Mouse (Mus musculus) lung, postnatal 14 days (tissue): ENCODE measurements around the gene Prr14l.
"Not testable (repeated sequence)": the region's sequence is repeated elsewhere in the genome, so short reads cannot be mapped to it uniquely, and the experiment has no call there.

Source experiments
- DNase-seq: peaks from one replicate; pipeline ENCODE4 v3.0.0; 2021

The Prr14l gene

DNA sequence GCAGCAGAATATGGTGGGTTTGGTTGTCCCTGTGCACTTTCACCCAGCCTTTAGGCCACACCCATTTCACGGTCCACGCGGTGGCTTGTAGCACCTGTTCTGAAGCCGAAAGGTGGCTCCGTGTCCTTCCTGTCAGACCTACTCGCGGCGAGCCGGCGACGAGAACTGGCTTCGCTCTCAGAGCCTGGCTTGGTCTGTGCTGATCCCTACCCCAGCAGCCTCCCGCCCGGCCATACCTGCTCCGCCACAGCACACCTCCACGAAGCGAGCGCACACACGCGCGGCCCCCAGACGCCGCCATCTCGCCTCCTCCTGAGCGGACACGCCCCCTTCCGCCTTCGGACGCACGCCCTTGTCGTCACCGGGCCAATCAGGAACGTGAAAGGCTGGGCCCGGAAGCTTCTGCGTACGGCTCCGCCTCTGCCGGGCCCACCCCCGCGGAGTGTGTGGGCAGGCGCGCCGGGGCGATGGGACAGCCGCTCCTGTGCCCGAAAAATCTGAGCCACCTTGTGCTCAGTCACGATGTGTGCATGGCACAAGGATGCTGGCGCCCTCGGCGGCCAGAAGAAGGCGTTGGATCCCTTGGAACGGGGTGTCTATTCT, 68.6 kb downstream of the Prr14l start, which contains the start of gene Pisd:
TSS of gene Pisd (minus strand) at position 334 of the 603 bp plus-strand sequence.
- DNase-seq: peak; percentile 95

DNA sequence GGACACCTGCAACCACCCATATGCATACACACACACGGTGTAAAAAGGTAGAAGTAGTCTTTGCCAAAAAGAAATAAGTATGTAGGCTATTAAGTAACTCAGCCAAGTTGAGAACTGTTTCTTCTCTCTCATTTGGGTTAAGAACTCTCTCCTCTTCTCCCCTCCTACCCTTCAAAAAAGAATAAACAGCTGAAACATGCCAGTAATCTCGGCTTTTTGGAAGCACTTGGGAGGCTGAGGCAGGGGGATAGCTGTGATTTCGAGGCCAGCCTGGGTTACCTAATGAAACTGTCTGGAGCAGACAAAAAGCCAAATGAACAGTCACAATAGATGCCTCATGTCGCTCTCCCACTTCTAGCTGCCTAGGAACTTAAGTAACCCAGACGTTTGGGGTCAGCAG, 69.3 kb downstream of the Prr14l start:
- DNase-seq: no peak

DNA sequence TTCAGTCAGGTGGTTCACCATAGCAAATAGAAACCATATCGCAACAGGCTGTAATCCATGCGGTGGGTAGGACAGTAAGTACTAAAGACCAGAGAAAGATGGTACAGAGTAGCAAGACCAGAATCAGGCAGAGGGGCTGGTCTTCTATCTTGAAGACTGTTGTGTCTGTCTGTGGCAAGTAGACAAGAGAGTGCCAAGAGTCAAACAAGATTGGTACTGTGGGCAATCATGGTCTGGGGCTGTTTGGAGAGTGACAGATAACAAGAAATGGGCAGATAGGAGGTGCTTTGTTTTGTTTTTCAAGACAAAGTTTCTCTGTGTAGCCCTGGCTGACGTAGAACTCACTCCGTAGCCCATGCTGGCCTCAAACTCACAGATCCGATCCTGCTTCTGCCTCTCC, 72.5 kb downstream of the Prr14l start:
- no peak for DNase-seq

DNA sequence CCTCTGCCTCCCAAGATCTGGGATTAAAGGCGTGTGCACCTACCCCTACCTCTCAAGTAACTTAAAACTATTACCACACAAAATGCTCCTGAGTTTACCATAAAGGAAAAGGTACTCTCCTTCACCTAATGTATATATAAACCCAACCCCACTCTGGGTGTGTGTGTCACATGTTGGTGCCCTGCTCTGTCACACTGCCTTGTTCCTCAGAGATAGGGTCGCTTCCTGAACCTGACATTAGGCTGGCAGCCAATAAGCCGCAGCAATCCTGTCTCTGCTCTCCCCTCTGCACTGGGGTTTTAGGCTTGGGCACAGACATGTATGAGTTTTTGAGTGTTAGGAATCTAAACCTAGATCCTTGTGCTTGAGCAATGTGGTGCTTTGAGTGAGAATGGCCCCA, 75.9 kb downstream of the Prr14l start:
- DNase-seq: no peak

DNA sequence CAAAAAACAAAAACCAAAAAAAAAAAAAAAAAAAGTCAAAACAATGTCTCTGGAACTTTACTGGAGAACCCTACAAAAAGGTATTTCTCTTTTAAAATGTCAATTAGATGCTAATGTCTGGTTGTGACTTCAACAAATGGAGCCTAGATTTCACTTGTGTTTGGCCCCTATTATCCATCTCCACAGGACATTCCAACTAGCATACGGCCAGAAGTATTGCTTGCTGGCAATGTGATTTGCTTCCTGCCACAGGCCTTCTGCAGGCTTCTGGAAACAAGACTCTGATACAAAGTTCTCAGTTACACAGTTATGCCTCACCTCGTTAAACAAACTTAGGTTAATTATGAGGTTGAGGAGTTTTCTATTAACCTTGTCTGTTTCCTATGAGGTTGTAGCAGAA, 81.7 kb downstream of the Prr14l start:
- DNase-seq: no peak

DNA sequence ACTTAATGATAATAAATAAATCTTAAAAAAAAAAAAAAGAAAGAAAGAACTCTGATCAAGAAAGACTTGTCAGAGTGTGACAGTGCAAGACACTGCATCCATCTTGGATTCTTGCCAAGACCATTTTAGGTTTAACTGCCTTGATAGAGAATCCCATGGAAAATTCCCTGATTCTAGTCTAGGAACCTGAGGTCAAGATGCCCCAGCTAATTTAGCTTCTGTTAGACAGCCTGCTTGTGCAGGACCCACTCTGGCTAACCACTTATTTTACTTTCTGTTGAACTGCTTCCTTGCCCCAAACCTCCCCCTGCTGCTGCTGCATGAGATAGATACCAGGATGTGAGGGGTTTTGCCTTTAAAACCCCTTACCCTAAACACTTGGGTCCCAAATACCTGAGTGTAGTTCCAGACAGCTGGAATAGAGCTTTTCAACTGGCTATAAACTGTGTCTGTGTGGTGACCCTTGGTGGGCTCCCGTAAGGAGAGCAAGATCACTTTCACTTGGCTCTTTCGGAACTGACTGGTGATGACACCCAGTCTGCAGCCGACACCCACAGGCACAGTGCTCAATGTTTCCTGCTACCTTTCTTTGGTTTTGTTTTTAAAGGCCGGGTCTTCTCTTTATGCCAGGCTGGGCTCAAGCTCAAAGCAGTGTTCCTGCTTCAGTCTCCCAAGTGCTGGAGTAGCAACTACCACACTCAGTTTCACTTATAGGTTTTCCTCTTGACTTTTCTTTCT, 86.3 kb downstream of the Prr14l start:
- DNase-seq: no peak

DNA sequence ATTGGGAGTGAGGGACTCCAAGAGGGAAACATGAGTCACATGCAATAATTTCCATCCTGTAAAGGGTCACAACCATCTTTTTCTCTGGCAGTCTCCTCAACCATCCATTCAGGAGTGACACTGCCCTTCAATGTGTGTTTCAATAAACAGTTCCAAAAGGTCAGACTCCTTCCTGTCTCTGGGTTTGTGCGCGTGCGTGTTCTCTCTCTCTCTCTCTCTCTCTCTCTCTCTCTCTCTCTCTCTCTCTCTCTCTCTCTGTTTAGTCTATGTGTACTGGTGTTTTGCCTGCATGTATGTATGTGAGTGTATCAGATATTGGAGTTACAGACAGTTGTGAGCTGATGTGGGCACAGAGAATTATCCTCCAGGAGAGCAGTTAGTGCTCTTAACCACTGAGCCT, 87.1 kb downstream of the Prr14l start:
- DNase-seq: no peak

DNA sequence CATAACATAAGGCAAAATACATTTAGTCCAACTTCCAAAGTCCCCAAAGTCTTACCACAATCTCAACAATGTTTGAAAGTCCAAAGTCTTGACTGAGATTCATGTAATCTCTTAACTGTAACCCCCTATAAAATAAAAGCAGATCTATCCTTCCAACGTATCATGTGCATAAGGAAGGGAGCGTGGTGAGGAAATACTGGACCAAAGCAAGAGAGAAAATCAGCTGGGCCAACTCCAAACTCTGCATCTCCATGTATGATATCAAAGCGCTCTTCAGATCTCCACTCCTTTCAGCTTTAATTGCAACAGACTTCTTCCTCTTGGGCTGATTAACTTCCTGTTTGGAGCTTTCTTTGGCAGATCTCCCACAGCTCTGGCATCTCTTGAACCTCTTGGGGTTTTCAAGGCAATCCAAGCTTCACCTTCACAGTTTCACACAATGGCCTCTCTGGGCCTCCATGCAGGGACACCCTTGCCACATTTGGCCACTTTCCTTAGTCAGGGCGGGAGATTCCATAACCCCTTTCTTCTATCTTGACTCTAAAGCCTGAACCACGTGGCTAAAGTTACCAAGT, 92.4 kb downstream of the Prr14l start:
- DNase-seq: peak; percentile 25

DNA sequence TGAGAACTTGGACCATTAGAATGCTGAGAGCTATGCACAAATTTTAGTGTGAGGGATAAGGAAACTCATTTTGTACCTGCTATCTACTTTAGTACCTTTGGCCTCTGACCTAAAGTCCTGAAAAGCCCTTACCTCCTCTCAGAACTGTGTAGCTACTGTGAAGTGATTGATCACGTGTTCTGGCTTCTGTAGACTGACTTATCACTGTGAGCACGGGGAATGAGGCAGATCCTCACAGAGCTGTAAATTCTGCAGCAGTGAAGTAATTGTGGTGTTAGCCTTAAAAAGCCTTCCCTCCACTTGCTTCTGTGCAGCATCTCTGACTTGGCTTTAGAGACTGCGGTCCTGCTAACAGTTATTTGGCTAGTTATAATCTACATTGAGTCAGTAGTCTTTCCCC, 93.3 kb downstream of the Prr14l start:
- no peak for DNase-seq

DNA sequence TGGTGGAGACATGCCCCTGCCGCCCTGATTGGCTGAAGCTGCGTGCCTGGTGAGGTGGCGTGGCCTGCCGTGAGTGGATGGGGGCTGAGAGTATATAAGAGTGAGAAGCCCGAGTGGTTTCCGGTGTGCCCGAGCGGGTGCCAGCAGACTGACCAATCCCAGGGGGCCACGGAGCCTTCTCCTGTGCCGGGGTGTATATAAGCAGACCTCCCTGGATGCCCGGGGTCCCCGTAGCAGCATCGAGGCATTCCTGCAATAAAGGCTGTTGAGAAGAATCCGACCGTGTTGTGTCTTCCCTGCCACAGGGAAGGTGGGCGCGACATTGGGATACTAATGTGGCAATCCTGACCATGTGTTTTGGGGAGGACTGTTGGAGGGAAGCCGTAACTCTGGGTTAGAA, 93.7 kb downstream of the Prr14l start:
- not testable (repeated sequence) for DNase-seq

DNA sequence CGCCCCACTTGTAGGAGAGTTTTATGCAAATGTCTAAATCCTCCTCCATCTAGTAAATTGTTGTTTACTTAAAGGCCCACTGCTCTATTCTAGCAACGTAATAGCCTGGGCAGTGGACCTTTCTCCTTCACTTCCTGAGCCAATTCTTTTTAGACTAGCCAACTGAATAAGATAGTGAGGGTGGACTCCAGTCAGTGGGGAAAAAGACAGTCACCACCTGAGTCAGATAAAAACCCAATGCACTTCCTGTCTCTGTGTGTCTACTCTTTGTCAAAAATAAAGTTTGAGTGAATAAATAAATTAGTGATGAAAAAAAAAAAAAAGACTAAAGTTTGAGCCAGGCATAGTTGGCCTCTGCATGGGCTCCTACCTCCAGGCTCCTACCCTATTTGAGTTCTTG, 94.4 kb downstream of the Prr14l start:
- no peak for DNase-seq

DNA sequence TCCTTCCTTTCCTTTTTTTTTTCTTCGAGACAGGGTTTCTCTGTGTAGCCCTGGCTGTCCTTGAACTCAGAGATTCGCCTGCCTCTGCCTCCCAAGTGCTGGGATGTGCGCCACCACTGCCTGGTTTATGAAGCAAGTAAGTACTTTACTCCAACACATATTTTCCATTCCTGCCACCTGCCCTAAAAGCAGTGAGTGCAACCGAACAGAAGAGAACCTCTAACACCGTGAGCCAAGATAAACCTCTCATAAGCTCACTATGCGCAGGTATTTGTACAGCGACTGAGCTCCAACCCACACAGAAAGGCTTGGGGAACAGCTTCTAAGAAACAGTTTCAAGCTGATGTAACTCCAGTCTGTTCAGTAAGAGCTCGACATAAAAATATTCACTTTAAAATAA, 97.9 kb downstream of the Prr14l start:
- DNase-seq: no peak

DNA sequence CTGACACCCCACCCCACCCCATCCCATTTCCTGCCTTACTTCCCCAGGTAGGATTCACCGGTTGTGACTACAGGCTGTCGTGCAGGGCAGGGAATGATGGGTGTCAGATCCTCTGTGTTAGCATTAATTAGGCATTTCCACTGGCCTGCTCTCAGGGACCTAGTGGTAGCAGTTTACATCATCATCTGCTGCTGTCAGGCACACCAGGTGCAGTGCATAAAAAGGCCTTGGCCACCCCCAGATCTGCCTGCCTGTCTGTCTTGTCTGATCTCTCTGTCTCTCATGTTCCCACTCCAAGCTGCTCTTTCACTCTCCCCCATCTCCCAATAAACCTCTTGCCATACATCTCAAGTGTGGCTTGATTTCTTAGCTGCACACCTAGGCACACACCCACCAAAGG, 102.3 kb downstream of the Prr14l start:
- DNase-seq: no peak

DNA sequence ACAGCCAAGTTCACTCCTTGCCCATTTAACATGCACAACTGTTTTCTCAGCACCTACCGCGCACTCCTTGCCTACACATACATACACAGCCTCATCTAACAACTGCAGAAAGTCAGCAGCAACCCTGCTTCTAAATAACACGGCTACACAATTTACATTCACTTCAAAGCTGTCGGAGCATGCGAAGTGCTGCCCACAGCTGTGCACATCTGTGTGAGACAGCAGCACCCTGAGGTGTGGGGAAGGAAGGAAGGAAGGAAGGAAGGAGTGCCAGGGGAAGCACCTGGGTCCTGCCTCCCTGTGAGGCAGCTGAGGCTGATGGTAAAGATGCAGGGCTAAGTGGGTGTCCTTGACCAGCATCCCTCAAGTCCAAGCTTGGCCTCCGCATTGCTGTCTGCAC, 105.1 kb downstream of the Prr14l start:
- no peak for DNase-seq

DNA sequence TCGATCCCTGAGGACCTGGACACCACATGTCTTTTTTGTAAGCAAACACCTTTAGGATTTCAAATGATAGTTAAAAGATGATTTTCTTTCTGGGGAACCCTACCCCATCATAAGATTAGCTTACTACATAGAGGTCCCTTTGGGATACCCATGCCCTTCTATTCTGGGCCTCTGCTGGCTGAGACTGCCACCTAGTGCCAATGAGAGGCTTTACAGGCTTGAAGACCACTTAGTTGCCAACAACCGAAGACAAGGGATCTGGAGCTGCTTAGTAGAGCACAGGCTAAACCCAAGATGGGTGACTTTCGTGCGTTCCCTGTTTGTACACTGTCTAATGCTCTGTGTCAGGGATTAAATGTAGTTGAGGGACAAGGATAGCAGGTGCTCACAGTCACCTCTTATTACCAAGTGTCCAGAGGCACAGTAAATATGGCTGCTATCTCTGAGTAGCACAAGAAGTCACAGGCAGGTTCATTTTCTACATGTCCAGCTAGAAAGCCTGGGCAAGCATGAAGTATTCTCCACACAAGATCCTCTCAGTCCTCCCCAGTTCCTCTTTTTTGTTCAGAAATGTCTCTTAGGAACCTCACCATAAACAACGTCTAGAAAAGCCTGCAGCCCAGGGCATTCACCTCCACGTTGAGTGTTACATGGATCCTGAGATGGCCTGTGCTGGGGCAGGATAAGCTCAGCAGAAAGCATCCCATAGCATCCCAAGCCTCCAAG, 106.2 kb downstream of the Prr14l start:
- peak; percentile 68 for DNase-seq

DNA sequence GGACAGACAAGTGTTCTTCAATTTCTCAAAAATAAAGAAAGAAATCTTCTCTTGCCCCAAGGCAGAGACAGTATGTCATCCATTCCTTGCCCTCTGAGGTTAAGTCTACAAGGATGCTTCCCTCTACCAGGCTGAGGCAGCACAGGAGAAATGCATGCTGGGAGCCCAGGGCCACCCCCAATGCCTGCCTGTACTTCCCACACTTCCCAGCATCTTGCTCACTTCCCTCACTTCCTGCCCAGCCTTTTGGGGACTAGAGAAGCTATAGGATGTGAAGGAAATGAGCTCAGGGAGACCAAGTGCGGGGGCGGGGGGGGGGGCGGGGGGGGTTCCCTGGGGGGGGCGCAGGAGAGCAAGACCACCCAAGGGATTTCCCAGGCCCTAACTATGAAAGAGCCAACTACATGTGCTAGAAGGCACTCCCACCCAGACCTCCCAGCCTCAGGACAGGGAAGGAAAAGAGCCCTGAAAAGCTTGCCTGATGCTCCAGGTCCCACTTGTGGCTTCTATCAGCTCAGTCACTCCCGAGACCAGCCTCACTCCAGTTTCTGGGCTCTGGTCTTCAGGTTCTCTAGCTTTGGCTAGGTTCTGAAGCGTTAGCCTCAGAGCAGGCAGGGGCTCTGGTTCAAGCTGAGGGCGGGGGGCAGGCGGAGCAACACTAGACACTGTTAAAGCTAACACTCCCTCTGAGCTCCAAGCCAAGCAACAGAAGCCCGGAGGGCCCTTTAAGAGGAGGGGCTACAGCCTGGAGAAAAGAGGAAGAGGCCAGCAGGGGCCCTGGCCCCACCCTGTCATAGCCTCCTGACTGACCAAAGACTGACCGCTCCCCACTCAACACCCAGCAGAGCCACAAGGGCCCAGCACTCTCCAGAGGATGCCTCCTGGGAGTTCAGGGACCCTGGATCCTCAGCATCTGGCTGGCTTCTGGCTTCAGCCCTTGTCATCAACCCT, 108.1 kb downstream of the Prr14l start:
- peak; percentile 85 for DNase-seq

DNA sequence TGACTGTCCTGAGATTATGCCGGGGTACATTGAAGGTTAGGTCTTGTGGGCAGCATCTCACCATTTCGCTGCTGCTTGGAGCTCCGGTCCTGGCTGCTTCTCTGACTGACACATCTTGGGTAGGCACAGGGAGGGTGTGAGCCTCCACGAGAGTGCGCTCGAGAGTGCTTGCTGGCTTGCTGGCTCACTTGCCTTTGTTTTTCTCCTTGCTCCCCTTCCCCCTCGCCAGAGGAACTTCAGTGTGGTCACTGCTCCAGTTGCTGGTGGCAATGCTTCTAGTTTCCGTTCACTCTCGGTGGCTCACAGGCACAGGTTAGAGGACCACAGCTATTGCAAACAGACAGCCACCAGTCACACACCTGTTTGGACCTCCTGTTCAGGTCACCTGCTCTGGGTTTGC, 111.9 kb downstream of the Prr14l start:
- DNase-seq: peak; percentile 49

DNA sequence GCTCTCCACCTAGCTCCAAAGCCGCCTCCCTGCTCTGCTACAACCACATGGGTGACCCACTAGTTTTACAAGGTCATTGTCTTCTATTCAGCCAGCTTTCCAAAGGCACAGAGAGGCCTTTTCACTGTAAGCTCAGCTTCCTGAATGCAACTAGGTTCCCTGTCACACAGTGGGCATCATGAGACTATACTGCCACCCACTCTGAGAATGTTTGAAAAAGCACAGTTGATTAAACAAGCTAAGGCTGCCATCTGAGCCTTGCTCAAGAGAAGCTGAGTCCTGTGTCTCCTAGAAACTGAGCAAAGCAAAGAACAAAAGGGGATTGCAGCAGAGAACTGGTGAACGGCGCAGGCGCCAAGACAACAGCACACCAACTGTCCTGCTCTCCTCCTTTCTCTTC, 112.7 kb downstream of the Prr14l start:
- DNase-seq: not testable (repeated sequence)

DNA sequence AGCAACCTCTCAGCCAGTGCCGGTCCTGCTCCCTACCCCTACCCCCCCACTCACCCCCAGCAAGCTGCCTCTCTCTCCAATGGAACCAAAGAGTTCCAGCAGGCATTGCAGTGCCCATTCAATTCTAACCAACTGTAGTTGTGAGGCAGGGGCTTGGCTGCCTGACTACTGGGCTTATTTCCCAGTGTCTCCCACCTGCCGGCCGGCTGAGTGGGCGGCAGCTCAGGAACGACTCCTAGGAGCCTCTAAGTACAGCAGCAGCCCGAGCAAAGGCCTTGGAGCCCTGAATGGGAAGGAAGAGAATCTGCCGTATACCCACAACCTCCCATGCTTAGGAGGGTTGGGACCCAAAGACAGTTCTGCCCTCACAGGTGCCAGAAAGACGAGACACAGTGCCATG, 113.2 kb downstream of the Prr14l start:
- not testable (repeated sequence) for DNase-seq

DNA sequence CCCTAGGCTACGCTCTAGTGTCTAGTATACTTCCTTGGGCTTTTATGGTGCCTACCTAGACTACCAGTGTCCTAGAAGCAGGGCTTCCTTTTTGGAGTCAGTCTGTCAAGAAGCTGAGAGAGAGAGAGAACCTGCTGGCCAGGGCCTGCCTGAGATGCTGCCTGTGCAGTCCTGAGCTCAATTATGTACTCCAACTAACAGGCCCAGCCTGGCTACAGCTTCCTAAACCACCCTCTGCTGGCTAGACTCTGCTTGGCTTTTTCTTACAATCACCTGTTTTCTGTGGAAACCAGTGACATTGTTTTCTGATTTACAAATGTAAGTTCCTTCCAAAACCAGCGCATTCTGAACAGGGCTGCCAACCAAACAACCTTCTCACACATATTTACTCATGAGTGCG, 113.9 kb downstream of the Prr14l start:
- no peak for DNase-seq
